In genomic region chr13:102522080-102522479, GRCm38 (mm10) we compare ENCODE assay signal across 35 mouse cellular contexts.
"Had no signal": no experiment of that assay in that cellular context is flagged by ENCODE, and none has a peak within 500 bp of the region (broad histone marks: within the 10 kb centered on the region; RNA-seq: fewer than 3 reads in every experiment).

No protein-coding gene starts in this region.

- H3K27ac ChIP-seq: hindbrain, embryonic 10.5 days; hindbrain, embryonic 12.5 days; hindbrain, embryonic 13.5 days; hindbrain, embryonic 14.5 days; hindbrain, embryonic 15.5 days; hindbrain, postnatal 0 days; intestine, embryonic 15.5 days; kidney, embryonic 15.5 days; kidney, postnatal 0 days; layer of hippocampus, adult 2 months had no signal

- H3K4me2 ChIP-seq: heart, embryonic 12.5 days; heart, embryonic 13.5 days; heart, embryonic 15.5 days; hindbrain, embryonic 12.5 days; hindbrain, embryonic 13.5 days; hindbrain, embryonic 14.5 days; hindbrain, embryonic 15.5 days; intestine, embryonic 15.5 days; kidney, embryonic 15.5 days had no signal

- DNase-seq: heart, adult 18-20 months; heart, postnatal 10 days; heart, postnatal 14 days; heart, postnatal 36 days; heart, postnatal 4 days; kidney, adult 11 months; kidney, adult 18-20 months; kidney, adult 2 months; kidney, adult 8-10 months; kidney, adult 9 months; kidney, postnatal 10 days; kidney, postnatal 14 days; kidney, postnatal 25 days; kidney, postnatal 36 days; kidney, postnatal 4 days; layer of hippocampus, adult 9-11 months; layer of hippocampus, postnatal 36 days had no signal

- H3K36me3 ChIP-seq: heart, embryonic 10.5 days; heart, embryonic 12.5 days; heart, embryonic 13.5 days; heart, embryonic 15.5 days; hindbrain, embryonic 10.5 days; hindbrain, embryonic 12.5 days; hindbrain, embryonic 13.5 days; hindbrain, embryonic 15.5 days; intestine, embryonic 15.5 days; kidney, embryonic 15.5 days had no signal

- H3K9ac ChIP-seq: heart, embryonic 12.5 days; heart, embryonic 13.5 days; heart, embryonic 15.5 days; hindbrain, embryonic 12.5 days; hindbrain, embryonic 13.5 days; hindbrain, embryonic 14.5 days; hindbrain, embryonic 15.5 days; intestine, embryonic 15.5 days; kidney, embryonic 15.5 days had no signal

- H3K27me3 ChIP-seq: heart, embryonic 12.5 days; heart, embryonic 13.5 days; heart, embryonic 15.5 days; hindbrain, embryonic 12.5 days; hindbrain, embryonic 13.5 days; hindbrain, embryonic 15.5 days; intestine, embryonic 15.5 days; kidney, embryonic 15.5 days had no signal

- H3K4me1 ChIP-seq: hindbrain, embryonic 10.5 days; hindbrain, embryonic 12.5 days; hindbrain, embryonic 13.5 days; hindbrain, embryonic 15.5 days; intestine, embryonic 15.5 days; kidney, embryonic 15.5 days had no signal

- ATAC-seq: hindbrain, embryonic 16.5 days; hindbrain, postnatal 0 days; inflammation-experienced regulatory T-cells, adult 6 months; intestine, embryonic 15.5 days; intestine, embryonic 16.5 days; intestine, postnatal 0 days had no signal

- H3K9me3 ChIP-seq: heart, embryonic 10.5 days; heart, embryonic 12.5 days; heart, embryonic 13.5 days; heart, embryonic 15.5 days; hindbrain, embryonic 10.5 days; hindbrain, embryonic 12.5 days; hindbrain, embryonic 13.5 days; hindbrain, embryonic 15.5 days; intestine, embryonic 15.5 days; kidney, embryonic 15.5 days had no signal

- H3K4me3 ChIP-seq: heart, embryonic 10.5 days; heart, embryonic 12.5 days; heart, embryonic 13.5 days; heart, embryonic 15.5 days; hindbrain, embryonic 10.5 days; hindbrain, embryonic 12.5 days; hindbrain, embryonic 13.5 days; hindbrain, embryonic 15.5 days; intestine, embryonic 15.5 days; kidney, embryonic 15.5 days; layer of hippocampus, adult 2 months had no signal
